Mouse (Mus musculus): ENCODE data around the gene Epn2.

- no peak for TF ChIP-seq CTCF (IDR thresholded peaks at IDR 0.05; ENCODE audit: borderline replicate concordance, extremely low read depth, insufficient read depth, insufficient read length)
- TF ChIP-seq POLR2A (IDR thresholded peaks at IDR 0.05; ENCODE audit: borderline replicate concordance, extremely low read depth, insufficient read depth, insufficient read length, poor library complexity, severe bottlenecking): no peak
These were observed 34.9 kb upstream of the Epn2 start for GRCm38 (mm10) chr11:61614401-61614800.

Data from brain, embryonic 14.5 days (tissue).